8 mouse cellular contexts compared by ENCODE assay signal in genomic region chr3:131299908-131300307, GRCm38 (mm10). TPM values are rescaled to one million over a fixed set of nuclear protein-coding genes. Genes with fewer than 3 reads are reported as not detected.
A peak's percentile ranks its signal among the peaks of the same experiment; 100 is the strongest.
DNase-seq lines count a peak whose midpoint lies in the region; ATAC-seq and TF ChIP-seq lines count a peak whose summit lies in the region.

No protein-coding gene starts in this region.

- ATAC-seq in megakaryocyte progenitor cell, adult 5-6 weeks (replicated peaks; ENCODE audit: poor library complexity), result peak; percentile 44
- no peak for ATAC-seq in megakaryocyte-erythroid progenitor cell, adult 5-6 weeks (replicated peaks; ENCODE audit: low FRiP score, low TSS enrichment, poor library complexity, severe bottlenecking)

- no peak overlapping the region for H3K4me3 ChIP-seq in layer of hippocampus, adult 2 months
- H3K4me3 ChIP-seq in bone marrow, adult 2 months (replicated peaks; ENCODE audit: control insufficient read depth, low read depth, low read length), result no peak overlapping the region

- no peak for DNase-seq in layer of hippocampus, adult 2 months (ENCODE audit: low spot score in 2 of 2)
- DNase-seq in layer of hippocampus, adult 9-11 months, result no peak
- DNase-seq in ES-CJ7 (ENCODE audit: low read depth, low spot score), result peak; percentile 74
- DNase-seq in urinary bladder, adult 18-20 months (ENCODE audit: low spot score in 2 of 2), result no peak
- DNase-seq in cerebellum, postnatal 4 days (ENCODE audit: low spot score in 2 of 2), result no peak

- WGBS in bone marrow, adult 2 months, result 10% methylated on average over 6 of the region's 6 CpGs

- no peaks in the 10 kb centered on the region for H3K4me1 ChIP-seq in bone marrow, adult 2 months (ENCODE audit: control insufficient read depth, insufficient read depth, low read length)

- no peak for TF ChIP-seq POLR2A in bone marrow, adult 2 months (IDR thresholded peaks at IDR 0.05; ENCODE audit: borderline replicate concordance, control insufficient read depth, low read depth, low read length)

- peak; percentile 92 for TF ChIP-seq CTCF in layer of hippocampus, adult 2 months (conservative IDR thresholded peaks at IDR 0.05)
- TF ChIP-seq CTCF in bone marrow, adult 2 months (IDR thresholded peaks at IDR 0.05; ENCODE audit: control insufficient read depth, insufficient read depth, low read length), result peak; percentile 26; the same call in 1 of the 2 replicates

- H3K27ac ChIP-seq in layer of hippocampus, adult 2 months, result no peak overlapping the region
- H3K27ac ChIP-seq in bone marrow, adult 2 months (ENCODE audit: control insufficient read depth, insufficient read depth, low read depth, low read length, poor library complexity), result no peak overlapping the region

RNA-seq across cellular contexts. Expression of gene Cyp2u1, which starts 3.1 kb away (rescaled TPM):
- total RNA-seq in layer of hippocampus, adult 2 months (2021), result 10 to 100 TPM; 16.8 to 19.5 TPM
- polyA plus RNA-seq in bone marrow, adult 2 months (2011; ENCODE audit: insufficient read depth, insufficient read length, low replicate concordance, missing spikeins), result 0.36 and 1.1 TPM in 2 replicates
- 0.86 and 1.1 TPM in 2 replicates for total RNA-seq in megakaryocyte progenitor cell, adult 5-6 weeks (2015)
- 0.81 and 0.92 TPM in 2 replicates for total RNA-seq in megakaryocyte progenitor cell, adult 5-6 weeks (2017)
- total RNA-seq in megakaryocyte-erythroid progenitor cell, adult 5-6 weeks (2014; fragmentation: Nextera tagmentation), result 1.1 TPM in 1 of 2 replicates, not detected in the other
- 0.11 and 0.33 TPM in 2 replicates for total RNA-seq in megakaryocyte-erythroid progenitor cell, adult 5-6 weeks (2017)

RNA-seq across cellular contexts. Expression of gene Hadh, which starts 28.0 kb away (rescaled TPM):
- total RNA-seq in layer of hippocampus, adult 2 months (2021), result 10 to 100 TPM; 22.3 to 23.6 TPM
- polyA plus RNA-seq in bone marrow, adult 2 months (2011; ENCODE audit: insufficient read depth, insufficient read length, low replicate concordance, missing spikeins), result 13.9 and 22.7 TPM in 2 replicates
- total RNA-seq in megakaryocyte progenitor cell, adult 5-6 weeks (2015), result 65.5 and 76.6 TPM in 2 replicates
- total RNA-seq in megakaryocyte progenitor cell, adult 5-6 weeks (2017), result 59.2 and 61.1 TPM in 2 replicates
- 28.2 and 31.9 TPM in 2 replicates for total RNA-seq in megakaryocyte-erythroid progenitor cell, adult 5-6 weeks (2014; fragmentation: Nextera tagmentation)
- 44.7 and 49.6 TPM in 2 replicates for total RNA-seq in megakaryocyte-erythroid progenitor cell, adult 5-6 weeks (2017)

Comparison
In these comparisons a context has a peak if more than half of its experiments do, and no peak if none do; other contexts are left out.
1. RNA of gene Cyp2u1, which starts 3.1 kb away (total RNA-seq): 16.8 to 19.5 TPM in layer of hippocampus, adult 2 months; 0.11 to 1.1 TPM in megakaryocyte-erythroid progenitor cell, adult 5-6 weeks and 0.81 to 1.1 TPM in megakaryocyte progenitor cell, adult 5-6 weeks; every median in the first group is over 4 times any median in the second.